Mouse (Mus musculus): ENCODE data around the gene Gba. TPM values are rescaled to one million over a fixed set of nuclear protein-coding genes. Genes with fewer than 3 reads are reported as not detected.
"Not testable (repeated sequence)": the region's sequence is repeated elsewhere in the genome, so short reads cannot be mapped to it uniquely, and the experiment has no call there.

Gba gene
- 98.5 and 112 TPM in 2 replicates for polyA plus RNA-seq (2015; fragmentation: Nextera tagmentation; extraction: Ambion mirVana)

DNA sequence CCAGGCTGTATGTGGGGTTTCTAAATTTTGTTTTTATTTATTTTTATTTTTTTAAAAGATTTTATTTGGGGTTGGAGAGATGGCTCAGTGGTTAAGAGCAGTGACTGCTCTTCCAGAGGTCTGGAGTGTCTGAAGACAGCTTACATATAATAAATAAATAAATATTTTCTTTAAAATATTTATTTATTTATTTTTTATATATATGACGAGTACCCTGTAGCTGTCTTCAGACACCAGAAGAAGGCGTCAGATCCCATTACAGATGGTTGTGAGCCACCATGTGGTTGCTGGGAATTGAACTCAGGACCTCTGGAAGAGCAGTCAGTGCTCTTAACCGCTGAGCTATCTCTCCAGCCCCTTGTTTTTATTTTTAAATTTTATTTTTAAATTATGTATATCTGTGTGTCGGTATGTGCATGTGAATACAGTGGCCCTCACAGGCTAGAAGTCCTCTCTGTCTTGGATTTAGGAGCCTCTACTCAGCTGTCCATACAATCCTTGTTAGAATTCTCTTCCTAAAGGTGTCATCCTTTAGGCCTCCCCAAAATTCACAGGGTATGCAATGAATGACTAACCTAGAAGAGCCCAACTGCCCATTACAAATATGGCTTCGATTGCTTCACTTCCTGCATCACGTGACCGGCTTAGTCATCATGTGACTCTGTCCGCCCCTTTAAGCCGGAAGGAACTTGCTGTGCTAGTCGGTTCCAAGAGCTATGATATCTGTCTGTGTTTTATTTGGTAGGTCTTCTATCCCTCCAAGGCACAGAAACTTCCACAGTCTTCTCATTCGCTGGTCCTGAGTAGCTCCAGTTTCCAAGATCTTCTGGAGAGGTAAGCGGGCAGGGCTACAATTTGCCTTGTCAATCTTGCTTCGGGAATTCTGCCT, at the start of gene Gba:
Gene Gba, plus strand, starts transcription at position 676 of the 889 bp plus-strand sequence.
- H3K27ac ChIP-seq (replicated peaks): peak within 1 kb of the TSS; percentile 56
- 22% methylated on average over 13 of the region's 13 CpGs for WGBS
- peak; percentile 81 for ATAC-seq (ENCODE audit: low FRiP score, low TSS enrichment)

DNA sequence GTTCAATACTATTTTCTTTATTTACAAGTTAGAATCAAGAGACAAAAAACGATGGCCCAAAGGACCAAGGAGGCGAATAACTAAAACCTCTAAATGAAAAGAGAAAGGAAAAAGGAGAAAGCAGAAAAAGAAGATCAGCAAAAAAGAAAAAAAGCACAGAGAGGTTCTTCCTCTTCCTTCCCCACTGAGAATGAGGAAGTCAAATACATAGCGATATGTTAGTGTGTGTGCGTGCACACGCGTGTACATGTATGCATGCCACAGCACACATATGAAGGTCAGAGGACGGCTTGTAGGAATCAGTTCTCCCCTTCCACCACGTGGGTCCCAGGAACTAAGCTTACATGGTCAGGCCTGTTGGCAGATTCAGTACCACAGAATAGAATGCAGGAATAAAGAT, 45.8 kb upstream of the Gba start:
- no peak overlapping the region for H3K27ac ChIP-seq (replicated peaks)
- DNase-seq (ENCODE audit: low spot score) (no peak), ATAC-seq (ENCODE audit: low FRiP score, low TSS enrichment) (no peak)
- 85% methylated on average over 8 of the region's 8 CpGs for WGBS
- peaks cover 7% of the 10 kb centered on the region; the same call in 1 of the 2 replicates for H3K4me1 ChIP-seq (replicated peaks; ENCODE audit: control insufficient read depth, insufficient read depth)
- H3K9me3 ChIP-seq (ENCODE audit: control insufficient read depth, low read length): no peaks in the 10 kb centered on the region
- no peaks in the 10 kb centered on the region for H3K36me3 ChIP-seq (ENCODE audit: control insufficient read depth, insufficient read depth, low read length)
- H3K27me3 ChIP-seq (ENCODE audit: control insufficient read depth, insufficient read depth, low read length): no peaks in the 10 kb centered on the region
- no peak overlapping the region for H3K4me2 ChIP-seq (replicated peaks; ENCODE audit: low read depth)
- H3K4me3 ChIP-seq (ENCODE audit: low read depth, low read length): no peak overlapping the region
- no peak overlapping the region for H3K9ac ChIP-seq (ENCODE audit: low read length)
- no peak for TF ChIP-seq EP300 (optimal IDR thresholded peaks at IDR 0.05)
- TF ChIP-seq CTCF (IDR thresholded peaks at IDR 0.05; ENCODE audit: low read depth): no peak

More for the DNA sequence above, at the start of gene Gba:
- peak within 1 kb of the TSS; percentile 64 for H3K4me2 ChIP-seq (replicated peaks; ENCODE audit: low read depth)
- peak within 1 kb of the TSS; percentile 68 for H3K9ac ChIP-seq (ENCODE audit: low read length)
- peaks cover 14% of the 10 kb centered on the region for H3K36me3 ChIP-seq (ENCODE audit: control insufficient read depth, insufficient read depth, low read length)
- peak within 1 kb of the TSS; percentile 57 for H3K4me3 ChIP-seq (ENCODE audit: low read depth, low read length)
- H3K27me3 ChIP-seq (ENCODE audit: control insufficient read depth, insufficient read depth, low read length): no peaks in the 10 kb centered on the region
- no peak for TF ChIP-seq CTCF (IDR thresholded peaks at IDR 0.05; ENCODE audit: low read depth)
- TF ChIP-seq EP300 (optimal IDR thresholded peaks at IDR 0.05): peak; percentile 35
- DNase-seq (ENCODE audit: low spot score): peak; percentile 86
- 0 out of 2 replicates have a peak, but pooled peaks cover 2% of the 10 kb centered on the region for H3K4me1 ChIP-seq (replicated peaks; ENCODE audit: control insufficient read depth, insufficient read depth)
- no peaks in the 10 kb centered on the region for H3K9me3 ChIP-seq (ENCODE audit: control insufficient read depth, low read length)

GRCm38 (mm10) chr3:89158651-89159050, 44.1 kb upstream of the Gba start:
- H3K9me3 ChIP-seq (ENCODE audit: control insufficient read depth, low read length): no peaks in the 10 kb centered on the region
- peaks cover 7% of the 10 kb centered on the region; the same call in 1 of the 2 replicates for H3K4me1 ChIP-seq (replicated peaks; ENCODE audit: control insufficient read depth, insufficient read depth)
- H3K27ac ChIP-seq (replicated peaks): no peak overlapping the region
- no peak overlapping the region for H3K4me3 ChIP-seq (ENCODE audit: low read depth, low read length)
- H3K27me3 ChIP-seq (ENCODE audit: control insufficient read depth, insufficient read depth, low read length): no peaks in the 10 kb centered on the region
- no peak for TF ChIP-seq EP300 (optimal IDR thresholded peaks at IDR 0.05)
- no peak for TF ChIP-seq CTCF (IDR thresholded peaks at IDR 0.05; ENCODE audit: low read depth)
- H3K36me3 ChIP-seq (ENCODE audit: control insufficient read depth, insufficient read depth, low read length): no peaks in the 10 kb centered on the region
- H3K4me2 ChIP-seq (replicated peaks; ENCODE audit: low read depth): no peak overlapping the region
- no peak for DNase-seq (ENCODE audit: low spot score)
- H3K9ac ChIP-seq (ENCODE audit: low read length): no peak overlapping the region
- ATAC-seq (ENCODE audit: low FRiP score, low TSS enrichment): no peak
- WGBS: 20% methylated on average over 7 of the region's 7 CpGs

DNA sequence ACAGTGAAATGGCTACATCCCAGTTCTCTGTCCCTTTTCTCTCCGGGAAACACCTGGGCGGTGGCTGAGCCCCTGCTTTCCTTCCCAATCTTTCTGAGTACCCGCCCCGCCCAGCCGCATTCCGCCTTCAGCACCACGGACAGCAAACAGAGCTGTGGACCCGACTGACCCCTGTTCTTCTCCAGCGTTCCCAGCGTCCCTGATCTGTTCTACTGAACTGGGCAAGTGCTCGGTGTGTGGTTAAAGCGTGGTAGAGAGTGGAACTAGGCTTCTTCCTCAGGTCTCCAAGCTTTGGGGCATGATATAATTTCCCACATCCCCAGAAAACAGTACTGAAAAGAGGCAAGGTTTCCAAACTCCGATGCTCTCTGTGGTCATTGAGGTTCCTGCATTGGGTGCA, 43.5 kb upstream of the Gba start:
- TF ChIP-seq CTCF (IDR thresholded peaks at IDR 0.05; ENCODE audit: low read depth) (no peak), EP300 (optimal IDR thresholded peaks at IDR 0.05) (no peak)
- peak; percentile 37; the same call in 1 of the 2 replicates for ATAC-seq (ENCODE audit: low FRiP score, low TSS enrichment)
- H3K9ac ChIP-seq (ENCODE audit: low read length): no peak overlapping the region

GRCm38 (mm10) chr3:89159616-89160344, 42.9 kb upstream of the Gba start, which contains the start of gene Hcn3:
Gene Hcn3 (minus strand): TSS chr3:89160196.
- peak within 1 kb of the TSS; percentile 48 for H3K9ac ChIP-seq (ENCODE audit: low read length)
- TF ChIP-seq EP300 (optimal IDR thresholded peaks at IDR 0.05) (no peak), CTCF (IDR thresholded peaks at IDR 0.05; ENCODE audit: low read depth) (peak; percentile 76)
- no peaks in the 10 kb centered on the region for H3K27me3 ChIP-seq (ENCODE audit: control insufficient read depth, insufficient read depth, low read length)
- peak within 1 kb of the TSS; percentile 97 for H3K4me2 ChIP-seq (replicated peaks; ENCODE audit: low read depth)
- under 1% methylated on average over 46 of the region's 66 CpGs for WGBS
- H3K4me3 ChIP-seq (ENCODE audit: low read depth, low read length): peak within 1 kb of the TSS; percentile 51
- ATAC-seq (ENCODE audit: low FRiP score, low TSS enrichment) (peak; percentile 68), DNase-seq (ENCODE audit: low spot score) (peak; percentile 84)
- no peaks in the 10 kb centered on the region for H3K9me3 ChIP-seq (ENCODE audit: control insufficient read depth, low read length)
- no peak within 1 kb of the TSS for H3K27ac ChIP-seq (replicated peaks)
- H3K4me1 ChIP-seq (replicated peaks; ENCODE audit: control insufficient read depth, insufficient read depth): peaks cover 7% of the 10 kb centered on the region; the same call in 1 of the 2 replicates
- H3K36me3 ChIP-seq (ENCODE audit: control insufficient read depth, insufficient read depth, low read length): no peaks in the 10 kb centered on the region

More for the DNA sequence above, 43.5 kb upstream of the Gba start:
- DNase-seq (ENCODE audit: low spot score): peak; percentile 73
- peaks cover 7% of the 10 kb centered on the region; the same call in 1 of the 2 replicates for H3K4me1 ChIP-seq (replicated peaks; ENCODE audit: control insufficient read depth, insufficient read depth)
- H3K27me3 ChIP-seq (ENCODE audit: control insufficient read depth, insufficient read depth, low read length): no peaks in the 10 kb centered on the region
- no peaks in the 10 kb centered on the region for H3K36me3 ChIP-seq (ENCODE audit: control insufficient read depth, insufficient read depth, low read length)
- peak overlapping the region; percentile 97 for H3K4me2 ChIP-seq (replicated peaks; ENCODE audit: low read depth)
- peak overlapping the region; percentile 51 for H3K4me3 ChIP-seq (ENCODE audit: low read depth, low read length)
- WGBS: under 1% methylated on average over 13 of the region's 13 CpGs
- no peak overlapping the region for H3K27ac ChIP-seq (replicated peaks)
- no peaks in the 10 kb centered on the region for H3K9me3 ChIP-seq (ENCODE audit: control insufficient read depth, low read length)

DNA sequence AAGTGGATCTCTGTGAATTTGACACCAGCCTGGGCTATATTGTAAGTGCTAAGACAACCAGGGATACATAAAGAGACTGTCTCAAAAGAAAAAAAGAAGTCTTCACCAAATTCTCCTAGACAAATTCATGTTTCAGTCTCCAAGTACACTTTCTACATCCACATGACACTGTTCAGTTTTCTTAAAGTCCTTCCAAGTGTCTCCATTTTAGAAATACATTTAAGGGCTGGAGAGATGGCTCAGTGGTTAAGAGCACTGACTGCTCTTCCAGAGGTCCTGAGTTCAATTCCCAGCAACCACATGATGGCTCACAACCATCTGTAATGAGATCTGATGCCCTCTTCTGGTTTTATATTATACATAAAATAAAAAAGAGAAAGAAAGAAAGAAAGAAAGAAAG, 41.5 kb upstream of the Gba start:
- H3K36me3 ChIP-seq (ENCODE audit: control insufficient read depth, insufficient read depth, low read length); H3K4me1 ChIP-seq (replicated peaks; ENCODE audit: control insufficient read depth, insufficient read depth); H3K27ac ChIP-seq (replicated peaks); H3K9ac ChIP-seq (ENCODE audit: low read length); H3K4me2 ChIP-seq (replicated peaks; ENCODE audit: low read depth); DNase-seq (ENCODE audit: low spot score); H3K9me3 ChIP-seq (ENCODE audit: control insufficient read depth, low read length); ATAC-seq (ENCODE audit: low FRiP score, low TSS enrichment); H3K27me3 ChIP-seq (ENCODE audit: control insufficient read depth, insufficient read depth, low read length); H3K4me3 ChIP-seq (ENCODE audit: low read depth, low read length): not testable (repeated sequence)

All from stomach, postnatal 0 days (tissue).